Mouse (Mus musculus) retina, postnatal 7 days (tissue): ENCODE measurements around the gene Spata9.
A peak's percentile ranks its signal among the peaks of the same experiment; 100 is the strongest.
"Not testable (repeated sequence)": the region's sequence is repeated elsewhere in the genome, so short reads cannot be mapped to it uniquely, and the experiment has no call there.

ENCODE experiments used
- DNase-seq: peaks from one replicate; pipeline ENCODE4 v3.0.0-alpha.2; 2012; ENCODE audit warnings: low read depth, low spot score

Spata9 gene

DNA sequence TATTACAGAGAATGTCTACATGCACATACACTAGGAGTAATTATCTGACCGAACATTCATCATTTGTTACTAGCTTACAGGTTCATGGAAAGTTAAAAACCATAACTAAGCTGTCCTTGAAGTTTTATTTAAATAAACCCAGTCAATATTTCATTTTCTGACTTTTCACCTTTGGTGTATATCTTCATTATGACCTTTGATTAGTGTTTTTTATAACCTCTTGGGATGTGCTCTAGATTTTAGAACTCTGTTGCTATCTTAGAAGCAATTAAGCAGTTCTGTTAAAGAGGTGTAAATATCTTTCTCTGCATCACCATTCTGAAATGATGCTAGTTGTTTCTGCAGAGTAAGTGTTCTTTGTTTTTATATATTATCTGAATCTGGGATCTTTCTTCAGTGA lies at the start of gene Spata9:
Gene Spata9, plus strand, starts transcription at position 301 of the 400 bp plus-strand sequence.
- no peak for DNase-seq

DNA sequence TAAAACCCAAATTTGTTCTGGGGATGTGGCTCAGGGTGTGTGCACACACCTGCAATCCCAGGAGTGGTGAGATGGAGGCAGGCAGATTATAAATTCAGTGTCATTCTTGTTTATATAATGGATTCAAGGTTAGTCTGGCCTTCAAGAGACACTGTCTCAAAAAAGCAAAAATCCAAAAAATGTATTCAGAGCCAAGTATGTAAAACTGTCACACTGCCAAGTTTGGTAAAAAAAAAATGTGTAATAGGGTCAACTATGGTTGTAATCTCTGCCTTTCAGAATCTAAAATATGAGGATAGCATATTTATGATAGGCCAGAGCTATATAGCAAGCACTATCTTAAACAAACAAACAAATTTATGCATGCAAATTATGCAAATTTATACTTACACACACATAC lies 39.0 kb upstream of the Spata9 start:
- no peak for DNase-seq

DNA sequence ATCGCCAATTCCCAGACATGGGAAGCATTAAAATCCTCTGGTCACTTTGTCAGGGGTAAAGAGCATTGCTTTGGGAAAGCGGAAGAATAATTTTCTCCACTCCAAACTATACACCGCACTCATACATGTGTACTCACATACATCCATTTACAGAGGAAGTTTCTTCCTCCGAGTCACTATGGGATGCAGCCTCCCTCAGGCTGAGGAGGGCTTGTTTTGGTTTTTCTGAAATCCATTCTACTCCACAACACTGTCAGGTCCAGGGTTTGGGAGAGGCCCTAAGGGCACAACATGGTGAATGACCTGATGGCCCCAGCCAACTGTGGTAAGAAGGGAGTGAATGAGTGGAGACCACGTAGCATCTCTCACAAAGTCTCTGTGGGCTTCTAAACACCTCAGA lies 37.9 kb upstream of the Spata9 start:
- DNase-seq: not testable (repeated sequence)

DNA sequence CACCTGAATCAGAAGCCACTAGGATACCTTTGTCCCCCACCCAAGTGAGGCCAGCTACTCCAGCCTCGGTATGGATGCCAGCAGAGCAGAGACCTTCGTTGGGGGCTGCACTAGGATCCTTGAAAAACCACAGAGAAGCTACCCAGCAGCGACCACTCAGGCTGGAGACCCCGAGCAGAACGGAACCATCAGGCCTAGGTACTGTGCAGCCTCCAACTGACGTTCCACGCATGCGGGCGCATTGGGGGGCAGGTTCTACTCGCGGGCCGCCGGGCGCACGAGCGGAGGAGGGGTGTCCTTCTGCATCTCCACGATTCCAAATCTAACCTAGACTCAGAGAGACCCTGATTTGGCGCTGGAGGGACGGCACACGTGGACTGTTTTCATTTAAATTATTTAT lies 36.9 kb upstream of the Spata9 start:
- no peak for DNase-seq

DNA sequence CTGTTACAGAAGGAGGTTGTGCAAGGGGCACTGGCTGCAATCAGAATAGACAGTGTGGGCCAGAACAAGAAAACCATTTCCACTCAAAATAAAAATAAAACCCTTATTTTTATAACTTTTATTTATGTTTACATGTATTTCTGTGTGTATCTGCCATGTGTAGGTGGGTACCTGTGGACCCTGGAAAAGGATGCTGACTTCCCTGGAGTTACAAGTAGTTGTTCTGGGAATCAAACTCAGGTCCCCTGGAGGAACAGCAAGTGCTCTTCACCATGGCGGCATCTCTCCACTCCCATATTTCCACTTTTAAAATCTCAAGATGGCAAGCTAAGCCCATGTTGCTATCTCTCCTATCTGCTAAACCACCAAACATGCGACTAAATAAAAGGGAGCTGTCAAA lies 36.3 kb upstream of the Spata9 start:
- DNase-seq: no peak

DNA sequence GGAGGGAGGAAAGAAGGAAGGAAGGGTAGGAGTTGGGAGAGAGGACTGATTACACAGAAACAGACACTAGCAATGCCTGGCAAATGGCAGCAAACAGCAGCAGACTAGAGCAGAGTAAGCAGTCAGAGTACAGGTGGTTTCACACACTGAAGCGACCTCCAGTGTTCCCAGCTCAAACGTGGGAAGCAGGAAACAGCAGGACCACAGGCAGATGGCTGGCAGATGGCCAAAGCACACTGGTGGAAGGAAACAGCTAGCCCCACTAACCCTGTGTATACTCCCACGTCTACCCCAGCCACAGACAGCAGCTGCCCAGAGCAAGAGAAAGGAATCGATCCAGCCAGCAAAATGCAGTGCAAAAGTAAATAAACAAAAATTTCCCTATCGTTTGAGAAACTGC lies 35.9 kb upstream of the Spata9 start:
- no peak for DNase-seq

DNA sequence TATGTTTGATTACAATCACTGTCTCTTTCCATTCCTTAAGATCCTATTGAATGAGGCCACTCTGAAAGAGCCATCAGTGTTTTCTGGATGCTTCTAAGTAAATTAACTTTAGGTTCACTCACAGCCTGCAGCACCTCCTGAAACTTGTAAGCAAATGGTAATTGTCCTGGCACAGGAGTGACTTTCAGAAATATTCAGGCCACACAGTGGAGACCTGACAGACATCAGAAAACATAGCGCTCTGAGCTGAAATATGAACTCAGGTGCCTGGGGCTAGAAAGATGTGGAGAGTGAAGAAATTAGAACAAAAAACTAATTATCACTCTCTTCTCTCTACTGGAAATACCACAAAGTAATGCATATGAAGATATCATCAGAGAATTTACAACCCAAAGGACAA lies 33.7 kb upstream of the Spata9 start:
- DNase-seq: no peak

DNA sequence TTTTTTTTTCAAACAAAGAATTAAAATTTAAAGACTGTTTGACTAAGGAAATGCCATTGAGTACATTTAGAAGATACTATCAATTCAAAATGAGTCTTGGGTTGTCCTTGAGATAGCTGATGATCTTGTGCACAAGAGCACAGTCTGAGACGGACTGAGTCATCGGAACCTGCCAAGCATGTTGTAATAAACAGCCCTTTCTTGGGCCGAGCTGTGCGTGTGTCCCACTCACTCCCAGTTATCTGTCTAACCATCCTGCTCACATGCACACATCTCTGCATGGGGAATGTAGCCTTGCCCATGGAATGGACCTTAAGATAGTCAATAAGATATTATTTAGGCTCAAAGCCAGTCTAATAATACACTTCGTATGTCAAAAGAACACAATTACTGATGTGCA lies 28.1 kb upstream of the Spata9 start:
- DNase-seq: no peak

DNA sequence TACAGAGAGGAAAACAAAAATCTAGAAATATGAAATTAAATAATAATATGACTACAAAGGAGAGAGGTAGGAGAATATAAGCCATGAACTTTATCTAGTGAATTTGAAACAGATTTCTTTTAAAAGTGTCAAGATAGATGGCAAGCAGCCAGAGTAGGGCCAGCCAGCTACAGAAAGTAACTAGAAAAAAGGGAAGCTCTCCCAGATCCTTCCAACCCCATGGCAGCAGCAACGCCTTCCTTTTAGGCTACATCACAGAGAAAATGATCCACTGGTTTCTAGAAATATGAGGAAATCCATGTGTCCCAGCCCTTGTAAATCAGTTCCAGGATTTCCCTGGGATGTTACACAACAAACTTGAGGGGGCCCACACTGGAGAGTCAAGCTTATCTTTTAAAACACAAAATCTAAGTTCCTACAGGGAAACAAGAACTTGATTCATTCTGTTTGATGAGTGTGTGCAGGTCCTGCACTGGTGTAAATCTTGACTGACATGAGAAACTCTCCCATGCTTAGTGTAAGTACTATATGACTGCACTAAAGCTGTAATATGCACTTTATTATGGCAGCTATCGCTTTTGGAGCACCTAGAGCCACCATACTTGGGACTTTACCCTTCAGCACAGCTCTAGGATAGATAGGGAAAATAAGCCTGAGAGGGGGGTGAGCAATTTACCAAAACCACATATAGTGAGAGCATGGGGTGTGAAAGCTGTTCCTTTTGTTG lies 26.0 kb upstream of the Spata9 start:
- DNase-seq: no peak

DNA sequence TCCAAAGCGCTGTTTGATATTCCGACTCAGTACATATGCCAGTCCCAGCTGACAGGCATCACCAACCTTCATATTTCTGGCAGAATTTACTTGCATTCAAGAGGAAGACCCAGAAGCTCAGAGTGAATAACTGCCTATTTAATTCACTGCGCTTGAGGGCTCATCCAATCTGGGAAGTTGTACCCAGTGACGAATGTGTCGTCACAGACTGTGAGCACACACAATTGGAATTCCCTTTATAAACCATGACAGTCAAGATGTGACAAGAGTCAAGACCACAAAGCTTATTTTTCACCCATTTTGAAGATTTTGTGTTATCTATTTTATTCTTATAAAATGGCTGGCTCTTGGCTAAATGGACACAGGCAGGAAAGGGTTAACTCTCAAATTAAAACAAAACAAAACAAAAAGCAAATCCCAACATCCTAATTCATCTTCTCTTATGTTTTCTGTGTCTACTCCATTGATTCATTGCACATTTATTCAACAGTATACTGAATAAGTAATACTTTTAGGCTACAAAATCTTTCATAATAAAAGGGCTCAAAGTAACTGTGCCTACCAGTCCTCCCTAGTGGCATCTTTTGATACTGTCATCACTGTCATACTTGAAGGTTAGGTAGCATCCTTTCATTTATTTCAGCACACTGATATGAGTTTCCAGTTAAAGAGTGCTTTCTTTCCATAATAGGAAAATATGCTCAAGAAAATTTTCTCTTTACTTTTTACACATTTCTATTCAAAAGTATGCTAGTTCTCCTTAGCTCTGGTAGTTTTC lies 25.2 kb upstream of the Spata9 start:
- no peak for DNase-seq

DNA sequence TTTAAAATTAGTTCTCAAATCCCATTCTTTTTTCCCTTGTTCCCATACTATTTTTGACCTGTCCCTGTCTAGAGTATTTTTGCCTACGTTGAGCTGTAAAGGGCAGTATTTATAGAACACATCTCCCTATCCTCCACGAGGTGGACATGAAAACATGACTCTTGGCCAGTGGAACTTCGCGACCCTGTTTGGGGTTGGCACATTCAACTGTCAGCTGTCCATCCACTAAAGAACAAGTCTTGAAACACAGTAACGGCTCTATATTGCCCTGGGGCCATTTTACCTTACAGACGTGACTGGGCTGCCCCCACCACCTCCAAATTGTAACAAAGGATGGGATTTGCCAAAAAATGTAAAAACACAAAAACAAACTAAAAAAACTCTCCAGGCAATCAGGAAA lies 24.2 kb upstream of the Spata9 start:
- DNase-seq: no peak

DNA sequence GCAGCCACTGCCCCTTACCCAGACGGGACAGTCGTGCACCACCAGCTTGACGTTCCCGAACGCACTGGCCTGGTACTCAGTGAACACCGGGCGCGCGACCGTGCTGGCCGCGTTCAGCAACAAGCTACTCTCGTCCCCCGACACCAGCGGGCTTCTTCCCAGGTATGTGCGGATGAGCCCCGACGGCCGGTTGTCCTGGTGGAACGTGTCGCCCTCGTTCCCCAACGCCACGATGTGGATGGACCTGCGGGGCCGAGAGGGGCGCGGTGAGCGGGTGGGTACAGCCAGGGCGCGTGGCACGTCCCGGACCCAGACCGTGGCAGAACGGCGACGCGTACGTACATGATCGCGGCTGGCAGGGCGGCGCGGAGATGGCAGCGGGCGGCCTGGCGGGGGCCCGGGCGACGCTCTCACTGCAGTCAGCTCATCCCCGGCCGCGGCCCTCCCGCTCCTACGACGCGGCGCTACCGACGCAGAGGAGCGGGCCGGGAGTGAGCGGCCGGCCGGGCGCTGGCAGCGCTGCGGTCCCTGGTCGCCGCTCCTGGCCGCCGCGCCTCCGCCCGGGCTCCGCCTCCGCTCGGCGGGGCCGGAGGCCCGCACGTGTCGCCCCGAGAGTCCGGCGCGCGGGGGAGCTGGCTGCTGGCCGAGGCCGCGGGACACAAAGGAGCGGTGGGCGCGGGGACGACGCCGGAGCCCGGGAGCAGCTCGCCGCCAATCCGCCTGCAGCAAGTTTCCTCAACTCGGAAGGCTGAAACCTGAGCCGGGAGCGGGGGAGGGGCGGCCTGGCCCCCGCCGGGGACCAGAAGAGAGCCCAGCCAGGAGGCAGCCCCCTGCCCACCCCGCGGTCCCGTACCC lies 23.5 kb upstream of the Spata9 start, which contains the start of gene Rhobtb3:
Gene Rhobtb3, minus strand, starts transcription at position 737 of the 855 bp plus-strand sequence.
- DNase-seq: peak; percentile 49

DNA sequence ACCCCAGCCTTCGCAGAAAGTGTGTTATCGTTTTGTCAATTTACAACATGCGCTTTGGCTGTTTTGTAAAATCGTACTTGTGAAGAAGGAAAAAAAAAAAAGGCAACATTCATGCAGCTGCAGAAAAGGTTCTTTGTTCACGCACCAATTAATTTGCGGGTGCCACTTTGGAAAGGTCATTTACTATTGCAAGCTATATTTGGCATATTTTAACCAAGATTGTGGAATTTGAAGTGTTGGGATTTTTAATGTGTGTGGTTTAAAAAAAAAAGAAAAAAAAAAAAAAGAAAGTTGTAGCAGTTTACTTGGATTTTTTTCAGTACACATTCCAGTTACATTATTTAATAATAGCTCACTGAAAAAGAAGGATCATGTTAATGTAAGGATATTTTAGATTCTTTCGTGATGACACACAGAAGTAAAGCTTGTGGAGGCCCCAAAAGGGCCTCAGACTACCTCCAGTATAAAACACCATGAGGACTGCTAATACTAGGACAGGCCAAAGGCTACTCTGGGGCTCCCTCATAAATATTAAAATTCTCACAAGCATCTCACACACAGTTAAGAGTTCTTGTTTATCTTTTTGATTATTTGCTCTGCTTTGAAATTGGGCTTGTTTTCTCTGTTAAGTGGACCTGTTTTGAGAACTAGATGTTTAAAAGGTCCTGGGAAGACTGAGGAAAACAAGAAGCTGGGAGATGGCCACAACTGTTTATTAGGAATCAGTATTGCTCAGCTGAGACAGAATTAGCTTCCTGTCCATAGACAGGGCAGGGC lies 22.7 kb upstream of the Spata9 start:
- no peak for DNase-seq

DNA sequence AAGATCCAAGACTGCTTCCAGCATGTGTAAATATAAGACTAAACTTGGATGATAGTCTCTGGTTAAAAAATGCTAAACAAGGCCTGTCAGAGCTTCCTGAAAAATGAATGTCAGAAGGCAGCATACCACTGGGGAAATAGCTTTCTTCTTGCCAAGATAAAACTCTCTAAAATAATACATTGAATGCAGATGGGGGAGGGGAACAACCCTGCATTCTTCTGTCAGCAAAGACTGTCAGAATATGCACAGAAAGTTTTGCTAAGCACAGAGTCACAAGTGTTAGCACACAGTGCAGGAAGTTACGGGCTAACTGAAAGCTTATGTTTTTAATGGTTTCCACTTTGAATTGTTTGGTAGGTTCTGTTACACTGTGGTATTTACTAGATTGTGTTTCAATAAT lies 16.7 kb upstream of the Spata9 start:
- DNase-seq: no peak

DNA sequence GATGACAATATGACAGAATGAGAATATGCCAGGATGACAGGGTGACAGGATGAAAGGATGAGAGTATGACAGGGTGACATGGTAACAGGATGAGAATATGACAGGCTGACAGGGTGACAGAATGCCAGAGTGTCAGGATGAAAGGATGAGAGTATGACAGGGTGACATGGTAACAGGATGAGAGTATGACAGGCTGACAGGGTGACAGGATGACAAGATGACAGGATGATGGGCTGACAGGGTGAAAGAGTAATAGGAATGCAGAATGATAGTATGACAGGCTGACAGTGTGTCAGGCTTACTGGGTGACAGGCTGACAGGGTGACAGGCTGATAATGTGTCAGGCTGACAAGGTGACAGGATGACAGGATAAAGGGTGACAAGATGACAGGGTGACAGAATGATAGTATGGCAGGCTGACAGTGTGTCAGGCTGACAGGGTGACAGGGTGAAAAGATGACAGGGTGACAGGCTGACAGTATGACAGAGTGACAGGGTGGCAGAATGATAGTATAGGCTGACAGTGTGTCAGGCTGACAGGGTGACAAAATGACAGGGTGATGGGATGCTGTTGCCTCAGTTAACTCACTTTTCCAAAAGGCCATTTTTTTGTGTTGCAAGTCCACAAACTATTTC lies 11.5 kb upstream of the Spata9 start:
- DNase-seq: no peak

DNA sequence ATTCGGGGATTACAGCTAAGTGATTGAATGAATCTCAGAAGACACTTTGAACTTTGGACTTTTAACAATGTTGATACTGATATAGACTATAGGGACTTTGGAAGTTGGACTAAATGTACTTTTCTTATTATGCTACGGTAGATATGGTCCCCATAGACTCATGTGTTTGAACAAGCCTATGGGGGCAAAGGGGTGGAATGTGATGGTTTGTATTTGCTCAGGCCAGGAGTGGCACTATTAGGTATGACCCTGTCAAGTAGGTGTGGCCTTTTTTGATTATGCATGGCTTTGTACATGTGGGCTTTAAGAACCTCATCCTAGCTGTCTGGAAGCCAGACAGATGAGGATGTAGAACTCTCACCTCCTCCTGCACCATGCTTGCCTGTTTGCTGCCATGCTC lies 7.5 kb downstream of the Spata9 start:
- no peak for DNase-seq

DNA sequence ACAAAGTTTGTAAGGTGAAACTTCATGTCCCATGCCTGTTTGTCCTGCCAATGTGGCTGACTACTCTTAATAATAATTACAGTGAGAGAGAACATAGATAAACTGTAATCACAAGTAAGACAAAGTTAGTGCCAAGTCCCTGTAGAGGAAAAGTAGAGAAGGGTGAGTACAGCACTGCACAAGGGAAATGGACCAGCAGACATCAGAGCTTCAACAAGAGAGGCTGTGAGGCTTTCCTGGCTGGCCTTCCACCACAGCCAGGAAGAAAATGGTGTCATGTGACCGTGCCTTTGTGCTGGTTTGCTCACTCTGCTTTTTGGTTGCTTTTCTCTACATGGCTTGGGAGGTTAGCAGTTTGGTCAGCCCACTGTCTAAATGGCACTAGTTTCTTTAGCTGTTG lies 8.7 kb downstream of the Spata9 start:
- no peak for DNase-seq

DNA sequence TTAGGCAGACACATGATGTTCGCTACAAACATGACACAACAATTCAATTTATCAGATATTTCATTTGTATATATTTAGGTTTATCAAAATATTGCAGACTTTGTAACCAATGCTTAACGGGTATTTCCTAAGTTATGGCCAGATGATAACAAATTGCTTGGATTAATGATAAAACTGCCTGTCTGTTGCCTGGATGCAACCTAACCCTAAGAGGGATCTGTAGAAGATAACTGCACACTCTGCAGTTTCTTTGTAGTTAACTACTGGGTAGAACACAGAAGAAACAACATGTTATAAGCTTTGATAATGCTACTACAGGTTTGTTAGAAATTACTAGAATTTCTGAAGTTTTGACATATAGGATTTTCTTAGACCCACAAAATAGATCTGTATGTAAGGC lies 9.3 kb downstream of the Spata9 start:
- DNase-seq: no peak

DNA sequence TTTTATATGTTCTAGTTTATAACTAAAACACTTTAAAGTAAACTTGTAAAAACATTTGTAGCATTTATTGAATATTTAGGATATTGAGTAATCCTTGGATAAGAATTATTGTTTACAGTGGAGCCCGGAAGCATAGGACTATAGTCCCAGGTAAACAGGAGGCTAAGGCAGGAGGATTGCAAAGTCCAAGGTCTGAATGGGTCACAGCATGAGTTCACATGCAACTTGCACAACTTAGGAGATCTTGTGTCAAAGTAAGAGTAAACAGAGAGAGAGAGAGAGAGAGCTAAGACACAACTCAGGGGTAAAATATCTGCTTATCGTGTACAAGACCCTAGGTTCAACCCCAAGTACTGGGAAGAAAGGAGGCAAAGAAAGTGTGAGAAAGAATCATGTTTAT lies 9.7 kb downstream of the Spata9 start:
- no peak for DNase-seq

DNA sequence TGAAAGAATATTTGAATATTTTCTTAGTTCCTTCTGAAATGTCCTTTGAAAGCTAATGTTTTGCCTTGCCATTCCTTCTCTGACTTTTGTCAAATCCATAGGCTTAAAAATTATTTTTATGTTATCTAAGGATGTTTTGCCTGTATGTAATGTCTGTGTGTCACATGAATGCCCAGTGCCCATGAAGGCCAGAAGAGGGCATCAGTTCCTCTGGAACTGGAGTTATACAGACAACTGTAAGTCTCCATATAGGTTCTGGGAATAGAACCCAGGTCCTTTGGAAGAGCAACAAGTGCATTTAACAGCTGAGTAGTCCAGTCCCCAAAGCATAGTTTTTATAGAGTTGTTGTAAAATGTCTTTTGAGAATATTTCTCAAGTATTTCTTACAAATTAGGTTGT lies 15.0 kb downstream of the Spata9 start:
- DNase-seq: no peak

DNA sequence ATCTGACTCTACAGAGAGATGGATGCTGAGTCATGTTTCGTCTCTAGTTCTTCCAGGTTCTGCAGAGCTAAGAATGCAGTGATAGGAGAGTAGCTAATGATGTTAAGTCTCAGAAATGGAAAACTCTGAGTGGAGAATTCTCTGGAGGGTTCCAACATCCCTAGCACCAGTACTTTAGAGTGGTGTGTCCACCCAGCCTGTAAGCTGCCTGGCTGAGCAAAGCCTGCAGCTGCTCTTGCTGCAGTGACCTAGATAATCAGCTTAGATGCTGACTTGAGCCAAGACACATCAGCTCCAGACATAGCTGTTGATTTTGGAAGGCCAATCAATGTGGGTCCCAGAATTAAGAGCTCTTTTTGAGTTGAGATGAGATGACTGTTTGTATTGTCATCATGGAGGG lies 21.1 kb downstream of the Spata9 start:
- DNase-seq: no peak
